Mouse (Mus musculus): ENCODE measurements around the gene Alpl. TPM values are rescaled to one million over a fixed set of nuclear protein-coding genes. Genes with fewer than 3 reads are reported as not detected.

Alpl gene
- polyA plus RNA-seq, 1 experiment = 8.2 TPM

DNA sequence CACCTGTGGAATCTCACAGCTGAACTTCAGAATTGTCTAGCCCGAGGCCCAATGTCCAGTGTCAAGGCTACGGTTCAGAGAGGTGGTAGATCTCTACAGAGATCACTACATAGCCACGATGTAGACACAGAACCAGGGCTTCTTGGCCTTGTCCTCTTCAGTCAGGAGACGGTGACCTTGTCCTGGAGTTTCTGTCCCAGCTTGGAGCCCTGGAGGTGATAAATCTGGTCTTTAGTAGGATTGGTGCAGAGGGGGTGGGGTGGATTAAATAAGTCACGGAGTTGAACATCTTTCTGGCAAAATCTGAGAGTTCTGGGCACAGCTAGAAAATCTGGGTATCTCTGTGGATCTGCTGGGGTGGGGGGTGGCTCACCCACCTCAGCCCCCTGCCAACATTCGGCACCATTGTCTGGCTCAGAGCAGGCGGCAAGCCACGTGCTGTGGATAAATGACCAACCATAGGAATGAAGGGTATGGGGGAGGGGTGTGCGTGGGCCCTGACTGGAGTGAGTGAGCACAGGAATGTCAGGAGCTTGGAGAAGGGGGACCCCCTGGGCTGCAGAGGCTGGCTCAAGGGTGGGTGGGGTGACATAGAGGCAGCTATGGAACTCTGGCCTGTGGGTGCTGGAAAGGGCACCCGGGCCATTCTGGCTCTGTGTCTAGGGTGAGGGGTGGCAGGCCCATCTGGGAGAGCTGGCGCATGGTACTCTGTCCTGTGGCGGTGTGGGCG lies 98.9 kb downstream of the Alpl start:
- Histone ChIP-seq H3K27me3 (ENCODE audit: control insufficient read depth, insufficient read depth, low read length) (no peaks in the 10 kb centered on the region), H3K27ac (ENCODE audit: control insufficient read depth, insufficient read depth, low read depth, low read length) (no peak overlapping the region), H3K36me3 (ENCODE audit: control insufficient read depth, insufficient read depth, low read length) (no peaks in the 10 kb centered on the region), H3K4me1 (ENCODE audit: control insufficient read depth, insufficient read depth, low read length) (no peaks in the 10 kb centered on the region; the same call in 1 of the 2 replicates), H3K4me3 (ENCODE audit: control insufficient read depth, low read depth, low read length) (no peak overlapping the region)
- no peak for TF ChIP-seq POLR2A (IDR thresholded peaks at IDR 0.05; ENCODE audit: control insufficient read depth, low read depth, low read length)

DNA sequence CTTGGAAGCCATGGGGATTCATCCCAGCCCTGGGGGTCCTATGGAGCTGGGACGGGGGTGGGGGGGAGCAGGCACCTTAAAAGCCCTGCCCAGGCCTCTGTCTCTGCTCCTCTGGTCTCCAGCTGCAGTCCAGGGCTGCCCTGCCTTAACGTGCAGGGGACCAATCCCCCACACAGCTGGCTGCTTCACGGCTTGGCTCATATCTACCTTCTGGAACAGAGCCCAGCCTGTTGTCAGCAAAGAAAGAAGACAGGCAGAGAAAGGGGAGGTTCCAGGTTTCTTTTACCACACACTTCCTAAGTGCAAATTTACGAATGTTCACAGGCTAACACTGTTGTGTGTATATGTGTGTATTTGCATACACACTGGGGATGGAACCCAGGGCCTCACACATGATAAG lies 100.3 kb downstream of the Alpl start:
- H3K27me3 ChIP-seq (ENCODE audit: control insufficient read depth, insufficient read depth, low read length) = no peaks in the 10 kb centered on the region
- H3K36me3 ChIP-seq (ENCODE audit: control insufficient read depth, insufficient read depth, low read length) = no peaks in the 10 kb centered on the region
- no peak overlapping the region for H3K4me3 ChIP-seq (ENCODE audit: control insufficient read depth, low read depth, low read length)
- no peaks in the 10 kb centered on the region for H3K4me1 ChIP-seq (ENCODE audit: control insufficient read depth, insufficient read depth, low read length)
- H3K27ac ChIP-seq (ENCODE audit: control insufficient read depth, insufficient read depth, low read depth, low read length) = no peak overlapping the region
- TF ChIP-seq CTCF (IDR thresholded peaks at IDR 0.05; ENCODE audit: control insufficient read depth, insufficient read depth, insufficient replicate concordance, low read depth, low read length) (no peak), POLR2A (IDR thresholded peaks at IDR 0.05; ENCODE audit: control insufficient read depth, low read depth, low read length) (no peak)

DNA sequence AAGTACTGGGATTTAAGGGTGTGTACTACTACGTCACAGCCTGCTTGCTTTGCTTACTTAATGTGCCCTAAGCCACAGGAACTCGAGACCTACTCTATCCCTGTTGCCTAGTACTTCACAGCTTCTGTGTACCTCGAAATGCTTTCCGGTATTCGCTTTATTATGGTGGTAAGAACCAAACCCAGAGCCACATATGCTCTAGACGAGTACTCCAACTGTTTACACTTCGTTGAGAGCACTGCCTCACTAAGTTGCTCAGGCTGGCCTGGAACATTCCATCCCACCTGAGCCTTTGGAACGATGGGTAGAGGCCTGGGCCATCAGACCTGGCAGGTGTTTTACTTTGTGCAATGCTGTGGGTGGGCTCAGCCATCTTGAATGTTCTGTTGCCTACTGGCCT lies 100.9 kb downstream of the Alpl start:
- TF ChIP-seq CTCF (IDR thresholded peaks at IDR 0.05; ENCODE audit: control insufficient read depth, insufficient read depth, insufficient replicate concordance, low read depth, low read length) = no peak
- no peak for TF ChIP-seq POLR2A (IDR thresholded peaks at IDR 0.05; ENCODE audit: control insufficient read depth, low read depth, low read length)
- H3K4me3 ChIP-seq (ENCODE audit: control insufficient read depth, low read depth, low read length) = no peak overlapping the region
- no peaks in the 10 kb centered on the region for H3K27me3 ChIP-seq (ENCODE audit: control insufficient read depth, insufficient read depth, low read length)
- no peaks in the 10 kb centered on the region for H3K36me3 ChIP-seq (ENCODE audit: control insufficient read depth, insufficient read depth, low read length)
- peaks cover under 1% of the 10 kb centered on the region; the same call in 1 of the 2 replicates for H3K4me1 ChIP-seq (ENCODE audit: control insufficient read depth, insufficient read depth, low read length)
- H3K27ac ChIP-seq (ENCODE audit: control insufficient read depth, insufficient read depth, low read depth, low read length) = no peak overlapping the region

DNA sequence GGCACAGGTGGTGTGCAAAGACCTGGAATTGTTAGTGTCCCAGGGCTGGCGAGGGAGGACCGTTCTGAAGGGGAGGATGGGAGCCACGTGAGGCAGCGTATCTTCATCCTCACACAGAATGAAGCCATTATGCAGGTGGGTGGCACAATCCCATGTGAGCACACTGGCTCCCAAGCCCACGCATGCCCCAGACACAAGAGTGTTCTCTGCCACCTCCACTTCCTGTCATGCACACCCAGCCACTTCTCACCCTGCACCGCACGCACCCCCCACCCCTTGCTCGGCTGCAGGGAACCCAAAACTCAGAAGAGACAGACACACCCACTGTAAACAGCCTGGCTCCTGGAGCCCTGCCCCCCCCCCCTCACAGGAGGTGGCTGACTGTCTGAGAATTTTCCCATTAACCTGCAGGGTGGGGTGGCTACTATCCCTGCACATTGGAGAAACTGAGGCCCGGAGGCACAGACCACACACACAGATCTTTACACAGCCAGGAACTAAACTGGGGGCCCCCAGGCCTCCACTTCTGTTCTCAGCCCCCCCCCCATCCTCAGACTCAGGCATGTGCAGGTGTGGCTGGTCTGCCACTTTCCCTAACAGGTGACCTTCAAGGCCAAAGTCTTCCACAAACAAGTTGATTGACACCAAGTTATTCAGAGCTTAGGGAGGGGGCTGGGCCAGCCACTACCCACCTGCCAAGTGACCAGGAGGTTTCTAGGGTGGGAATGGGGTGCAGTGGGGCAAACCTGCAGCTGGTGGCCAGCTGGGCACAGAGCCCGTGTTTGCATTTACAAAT lies 103.9 kb downstream of the Alpl start:
- Histone ChIP-seq H3K4me1 (ENCODE audit: control insufficient read depth, insufficient read depth, low read length) (peaks cover 12% of the 10 kb centered on the region), H3K36me3 (ENCODE audit: control insufficient read depth, insufficient read depth, low read length) (no peaks in the 10 kb centered on the region), H3K27me3 (ENCODE audit: control insufficient read depth, insufficient read depth, low read length) (no peaks in the 10 kb centered on the region), H3K27ac (ENCODE audit: control insufficient read depth, insufficient read depth, low read depth, low read length) (no peak overlapping the region), H3K4me3 (ENCODE audit: control insufficient read depth, low read depth, low read length) (no peak overlapping the region)
- no peak for TF ChIP-seq POLR2A (IDR thresholded peaks at IDR 0.05; ENCODE audit: control insufficient read depth, low read depth, low read length)

Other genes with a start within 250 kb of the Alpl start
- gene Ldlrad2, start 221.8 kb downstream of the Alpl start, polyA plus RNA-seq (2012; rRNA removed) = 0.86 TPM in 1 of 2 replicates, not detected in the other
- 39.6 and 42.1 TPM in 2 replicates for gene Usp48, start 202.6 kb downstream of the Alpl start, polyA plus RNA-seq (2012; rRNA removed)
- 20.8 and 27.9 TPM in 2 replicates for gene Rap1gap, start 131.7 kb downstream of the Alpl start, polyA plus RNA-seq (2012; rRNA removed)
- 4.7 and 6.0 TPM in 2 replicates for gene Ece1, start 65.9 kb upstream of the Alpl start, polyA plus RNA-seq (2012; rRNA removed)
- gene Eif4g3, start 196.6 kb upstream of the Alpl start, polyA plus RNA-seq (2012; rRNA removed) = 251 and 280 TPM in 2 replicates

Measured in testis, adult 2 months (tissue).